Mouse (Mus musculus) hindbrain, embryonic 12.5 days (tissue): ENCODE results near the gene Cdkal1. TPM values are rescaled to one million over a fixed set of nuclear protein-coding genes. Genes with fewer than 3 reads are reported as not detected.

Source experiments
- ATAC-seq: fragments of 200-750 bp; cut with Nextera tagmentation; 2 replicates; pipeline ENCODE4 v1.8.0; 2017; ENCODE audit warnings: moderate TSS enrichment; ENCODE audit not compliant: low FRiP score
- H3K27ac ChIP-seq: fragments of 300-500 bp; sonication (generic); 2 replicates; pipeline ENCODE4 v1.5.1; 2016; ENCODE audit warnings: mild to moderate bottlenecking
- H3K27me3 ChIP-seq: fragments of 300-500 bp; sonication (generic); 2 replicates; pipeline ENCODE4 v1.6.1; 2016; ENCODE audit warnings: mild to moderate bottlenecking
- H3K36me3 ChIP-seq: fragments of 300-500 bp; sonication (generic); 2 replicates; pipeline ENCODE4 v1.6.1; 2016; ENCODE audit warnings: mild to moderate bottlenecking
- H3K4me1 ChIP-seq: fragments of 300-500 bp; sonication (generic); 2 replicates; pipeline ENCODE4 v1.6.1; 2016
- H3K4me2 ChIP-seq: fragments of 300-500 bp; sonication (generic); replicated peaks from 2 replicates; pipeline ENCODE4 v1.6.1; 2016; ENCODE audit warnings: mild to moderate bottlenecking
- H3K4me3 ChIP-seq: fragments of 300-500 bp; sonication (generic); 2 replicates; pipeline ENCODE4 v1.5.1; 2016; ENCODE audit warnings: mild to moderate bottlenecking
- H3K9ac ChIP-seq: fragments of 300-500 bp; sonication (generic); 2 replicates; pipeline ENCODE4 v1.6.1; 2016; ENCODE audit warnings: mild to moderate bottlenecking, moderate library complexity
- H3K9me3 ChIP-seq: fragments of 300-500 bp; sonication (generic); replicated peaks from 2 replicates; pipeline ENCODE4 v1.6.1; 2016; ENCODE audit warnings: mild to moderate bottlenecking
- WGBS: fragments of 180-500 bp; shearing (Covaris S2); methylation state at CpG from one replicate; pipeline ENCODE4 v1.1.7; 2016; 5-methylcytosine and 5-hydroxymethylcytosine counted together
- polyA plus RNA-seq: library from polyadenylated mRNA; unstranded; fragments of >200 nt; fragmentation: Nextera tagmentation; extraction: Ambion mirVana; gene quantifications from 2 replicates; pipeline ENCODE4 v1.2.1, GENCODE M21; 2016

Gene Cdkal1
- polyA plus RNA-seq, 1 experiment from 2014 or later, result 31.4 TPM

- no peak overlapping the region for H3K4me3 ChIP-seq
- H3K36me3 ChIP-seq, result no peaks in the 10 kb centered on the region
- no peak for ATAC-seq
- 80% methylated on average over 2 of the region's 2 CpGs for WGBS
- H3K4me1 ChIP-seq, result no peaks in the 10 kb centered on the region
- H3K27me3 ChIP-seq, result no peaks in the 10 kb centered on the region
- H3K27ac ChIP-seq, result no peak overlapping the region
- H3K9ac ChIP-seq, result no peak overlapping the region
- no peaks in the 10 kb centered on the region for H3K9me3 ChIP-seq
- H3K4me2 ChIP-seq, result no peak overlapping the region
These were observed 535.1 kb downstream of the Cdkal1 start for GRCm38 (mm10) chr13:29320421-29320820.

GRCm38 (mm10) chr13:29317703-29318102 is 537.8 kb downstream of the Cdkal1 start:
- H3K4me2 ChIP-seq, result no peak overlapping the region
- H3K4me1 ChIP-seq, result no peaks in the 10 kb centered on the region
- WGBS, result 97% methylated on average over 1 of the region's 1 CpGs
- no peak overlapping the region for H3K27ac ChIP-seq
- no peak overlapping the region for H3K9ac ChIP-seq
- H3K4me3 ChIP-seq, result no peak overlapping the region
- H3K36me3 ChIP-seq, result no peaks in the 10 kb centered on the region
- H3K9me3 ChIP-seq, result no peaks in the 10 kb centered on the region
- ATAC-seq, result no peak
- no peaks in the 10 kb centered on the region for H3K27me3 ChIP-seq

GRCm38 (mm10) chr13:29316271-29316670 is 539.2 kb downstream of the Cdkal1 start:
- Histone ChIP-seq H3K4me1 (no peaks in the 10 kb centered on the region), H3K4me2 (no peak overlapping the region), H3K4me3 (no peak overlapping the region), H3K27me3 (no peaks in the 10 kb centered on the region), H3K36me3 (no peaks in the 10 kb centered on the region), H3K9me3 (no peaks in the 10 kb centered on the region), H3K27ac (no peak overlapping the region), H3K9ac (no peak overlapping the region)
- ATAC-seq, result no peak
- WGBS, result 92% methylated on average over 5 of the region's 5 CpGs

- Histone ChIP-seq H3K36me3 (no peaks in the 10 kb centered on the region), H3K4me2 (no peak overlapping the region), H3K9me3 (no peaks in the 10 kb centered on the region), H3K4me3 (no peak overlapping the region), H3K27me3 (no peaks in the 10 kb centered on the region), H3K9ac (no peak overlapping the region), H3K27ac (peak overlapping the region; percentile 35; the same call in 1 of the 2 replicates), H3K4me1 (peaks cover 3% of the 10 kb centered on the region)
- ATAC-seq, result peak; percentile 64
- WGBS, result 31% methylated on average over 2 of the region's 2 CpGs
These were observed 543.4 kb downstream of the Cdkal1 start for GRCm38 (mm10) chr13:29312026-29312425.

- Histone ChIP-seq H3K27ac (no peak overlapping the region), H3K9ac (no peak overlapping the region), H3K4me2 (no peak overlapping the region), H3K9me3 (no peaks in the 10 kb centered on the region), H3K27me3 (no peaks in the 10 kb centered on the region), H3K4me3 (no peak overlapping the region), H3K4me1 (peaks cover 3% of the 10 kb centered on the region), H3K36me3 (no peaks in the 10 kb centered on the region)
- ATAC-seq, result no peak
- 47% methylated on average over 6 of the region's 6 CpGs for WGBS
These were observed 548.1 kb downstream of the Cdkal1 start for GRCm38 (mm10) chr13:29307420-29307819.

GRCm38 (mm10) chr13:29292608-29293240 is 562.8 kb downstream of the Cdkal1 start:
- no peaks in the 10 kb centered on the region for H3K27me3 ChIP-seq
- H3K36me3 ChIP-seq, result no peaks in the 10 kb centered on the region
- no peaks in the 10 kb centered on the region for H3K9me3 ChIP-seq
- ATAC-seq, result no peak
- no peaks in the 10 kb centered on the region for H3K4me1 ChIP-seq
- no peak overlapping the region for H3K27ac ChIP-seq
- no peak overlapping the region for H3K4me3 ChIP-seq
- WGBS, result 77% methylated on average over 9 of the region's 9 CpGs
- H3K9ac ChIP-seq, result no peak overlapping the region
- H3K4me2 ChIP-seq, result no peak overlapping the region

GRCm38 (mm10) chr13:29290569-29290968 is 564.9 kb downstream of the Cdkal1 start:
- no peaks in the 10 kb centered on the region for H3K9me3 ChIP-seq
- H3K4me2 ChIP-seq, result no peak overlapping the region
- H3K27me3 ChIP-seq, result no peaks in the 10 kb centered on the region
- H3K4me1 ChIP-seq, result no peaks in the 10 kb centered on the region
- H3K9ac ChIP-seq, result no peak overlapping the region
- H3K36me3 ChIP-seq, result no peaks in the 10 kb centered on the region
- H3K4me3 ChIP-seq, result no peak overlapping the region
- no peak overlapping the region for H3K27ac ChIP-seq
- ATAC-seq, result no peak
- 60% methylated on average over 4 of the region's 4 CpGs for WGBS

- Histone ChIP-seq H3K4me3 (no peak overlapping the region), H3K27ac (no peak overlapping the region), H3K36me3 (no peaks in the 10 kb centered on the region), H3K27me3 (no peaks in the 10 kb centered on the region), H3K9ac (no peak overlapping the region), H3K4me2 (no peak overlapping the region), H3K9me3 (no peaks in the 10 kb centered on the region), H3K4me1 (no peaks in the 10 kb centered on the region)
- ATAC-seq, result no peak
- 80% methylated on average over 3 of the region's 3 CpGs for WGBS
These were observed 570.4 kb downstream of the Cdkal1 start for GRCm38 (mm10) chr13:29285058-29285457.

GRCm38 (mm10) chr13:29281556-29281955 is 573.9 kb downstream of the Cdkal1 start:
- WGBS, result 67% methylated on average over 6 of the region's 6 CpGs
- H3K36me3 ChIP-seq, result no peaks in the 10 kb centered on the region
- no peak for ATAC-seq
- H3K4me3 ChIP-seq, result no peak overlapping the region
- no peaks in the 10 kb centered on the region for H3K4me1 ChIP-seq
- H3K27ac ChIP-seq, result no peak overlapping the region
- H3K9me3 ChIP-seq, result no peaks in the 10 kb centered on the region
- H3K4me2 ChIP-seq, result no peak overlapping the region
- H3K27me3 ChIP-seq, result no peaks in the 10 kb centered on the region
- no peak overlapping the region for H3K9ac ChIP-seq

- H3K36me3 ChIP-seq, result no peaks in the 10 kb centered on the region
- no peak overlapping the region for H3K4me2 ChIP-seq
- no peak overlapping the region for H3K9ac ChIP-seq
- H3K4me3 ChIP-seq, result no peak overlapping the region
- no peak for ATAC-seq
- peaks cover 15% of the 10 kb centered on the region for H3K4me1 ChIP-seq
- 68% methylated on average over 4 of the region's 4 CpGs for WGBS
- H3K27ac ChIP-seq, result no peak overlapping the region
- H3K9me3 ChIP-seq, result no peaks in the 10 kb centered on the region
- H3K27me3 ChIP-seq, result no peaks in the 10 kb centered on the region
These were observed 577.3 kb downstream of the Cdkal1 start for GRCm38 (mm10) chr13:29278156-29278555.

- peak; percentile 71 for ATAC-seq
- Histone ChIP-seq H3K4me1 (peaks cover 15% of the 10 kb centered on the region), H3K4me2 (no peak overlapping the region), H3K4me3 (no peak overlapping the region), H3K9me3 (no peaks in the 10 kb centered on the region), H3K27me3 (no peaks in the 10 kb centered on the region), H3K36me3 (no peaks in the 10 kb centered on the region), H3K27ac (no peak overlapping the region), H3K9ac (no peak overlapping the region)
- 57% methylated on average over 11 of the region's 11 CpGs for WGBS
These were observed 581.2 kb downstream of the Cdkal1 start for GRCm38 (mm10) chr13:29274296-29274695.

GRCm38 (mm10) chr13:29273693-29274221 is 581.7 kb downstream of the Cdkal1 start:
- Histone ChIP-seq H3K27me3 (no peaks in the 10 kb centered on the region), H3K4me1 (peaks cover 15% of the 10 kb centered on the region), H3K27ac (peak overlapping the region; percentile 36; the same call in 1 of the 2 replicates), H3K4me3 (no peak overlapping the region), H3K4me2 (no peak overlapping the region), H3K9ac (no peak overlapping the region), H3K9me3 (no peaks in the 10 kb centered on the region), H3K36me3 (no peaks in the 10 kb centered on the region)
- ATAC-seq, result no peak
- 51% methylated on average over 4 of the region's 4 CpGs for WGBS

- no peak for ATAC-seq
- Histone ChIP-seq H3K9ac (no peak overlapping the region), H3K4me3 (no peak overlapping the region), H3K36me3 (no peaks in the 10 kb centered on the region), H3K4me2 (no peak overlapping the region), H3K27ac (no peak overlapping the region), H3K4me1 (peaks cover 15% of the 10 kb centered on the region), H3K27me3 (no peaks in the 10 kb centered on the region), H3K9me3 (no peaks in the 10 kb centered on the region)
These were observed 584.0 kb downstream of the Cdkal1 start for GRCm38 (mm10) chr13:29271451-29271850.
